Mouse (Mus musculus): ENCODE data around the gene Nectin1. TPM values are rescaled to one million over a fixed set of nuclear protein-coding genes. Genes with fewer than 3 reads are reported as not detected.
A peak's percentile ranks its signal among the peaks of the same experiment; 100 is the strongest.

Gene Nectin1
- 1.6 and 1.8 TPM in 2 replicates for polyA plus RNA-seq (2015; fragmentation: Nextera tagmentation; extraction: Ambion mirVana)

DNA sequence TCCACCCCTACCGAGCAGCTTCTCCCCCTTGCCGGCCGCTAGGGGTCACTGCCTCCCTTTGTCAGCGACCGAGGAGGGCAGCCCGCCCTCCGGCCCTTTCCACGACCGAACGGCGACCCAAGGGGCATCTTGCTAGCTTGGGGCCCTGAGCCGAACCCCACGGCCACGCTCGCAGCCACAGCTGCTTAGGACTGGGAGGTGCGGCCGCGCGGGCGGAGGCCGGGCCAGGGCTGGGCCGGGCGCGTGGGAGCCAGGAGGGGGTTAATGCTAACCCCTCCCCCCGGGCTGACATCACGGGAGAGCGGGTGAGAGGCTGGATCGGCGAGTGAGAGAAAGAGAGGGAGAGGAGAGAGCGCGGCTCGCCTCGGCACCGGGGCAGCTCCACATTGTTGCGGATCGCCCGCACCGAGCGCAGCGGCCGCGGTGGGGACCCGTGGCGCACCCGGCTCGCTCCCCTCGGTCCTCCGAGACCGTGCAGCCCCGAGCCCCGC is at the start of gene Nectin1:
Gene Nectin1 (plus strand): TSS at position 338 of the 491 bp plus-strand sequence.
- Histone ChIP-seq H3K4me2 (peak within 1 kb of the TSS; percentile 71), H3K4me1 (replicated peaks) (peaks cover 19% of the 10 kb centered on the region), H3K9ac (peak within 1 kb of the TSS; percentile 60), H3K36me3 (replicated peaks) (no peaks in the 10 kb centered on the region), H3K27ac (replicated peaks) (peak within 1 kb of the TSS; percentile 73), H3K4me3 (replicated peaks) (peak within 1 kb of the TSS; percentile 63), H3K9me3 (replicated peaks) (no peaks in the 10 kb centered on the region), H3K27me3 (peaks cover 65% of the 10 kb centered on the region)
- under 1% methylated on average over 51 of the region's 51 CpGs for WGBS (ENCODE audit: insufficient replicate concordance)
- peak; percentile 79 for ATAC-seq (ENCODE audit: insufficient read depth)

DNA sequence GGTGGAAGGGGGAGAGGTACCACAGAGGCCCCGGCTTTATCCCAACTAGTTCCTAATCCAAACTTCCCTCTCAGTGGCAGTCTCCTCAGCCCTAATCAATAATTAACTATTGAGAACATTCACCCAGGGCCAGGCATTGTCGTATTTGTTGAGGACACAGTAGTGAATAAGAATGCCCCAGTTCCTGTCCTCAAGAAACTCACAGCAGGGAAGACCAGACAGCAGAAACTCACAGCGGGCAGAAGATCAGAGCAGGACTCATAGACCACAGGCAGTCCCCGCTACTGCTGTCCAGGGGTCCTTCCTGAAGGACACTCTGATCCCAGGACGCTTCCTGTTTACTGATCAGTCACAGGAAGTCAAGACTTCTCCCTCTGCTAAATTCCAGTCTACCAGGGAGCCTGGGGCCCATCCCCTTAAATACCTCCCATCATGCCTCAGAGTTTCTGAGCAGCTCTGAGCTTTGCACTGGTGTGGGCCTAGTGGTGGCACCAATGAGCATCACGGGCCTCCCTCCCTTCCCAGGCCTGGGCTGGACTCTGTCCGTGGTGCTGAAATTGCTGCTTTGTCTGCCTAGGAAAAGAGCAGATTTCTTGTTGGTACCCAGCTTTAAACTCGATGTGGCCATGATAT is 45.6 kb upstream of the Nectin1 start:
- no peak for ATAC-seq (ENCODE audit: insufficient read depth)
- WGBS (ENCODE audit: insufficient replicate concordance) = 10% methylated on average over 8 of the region's 8 CpGs
- H3K9me3 ChIP-seq (replicated peaks) = no peaks in the 10 kb centered on the region

DNA sequence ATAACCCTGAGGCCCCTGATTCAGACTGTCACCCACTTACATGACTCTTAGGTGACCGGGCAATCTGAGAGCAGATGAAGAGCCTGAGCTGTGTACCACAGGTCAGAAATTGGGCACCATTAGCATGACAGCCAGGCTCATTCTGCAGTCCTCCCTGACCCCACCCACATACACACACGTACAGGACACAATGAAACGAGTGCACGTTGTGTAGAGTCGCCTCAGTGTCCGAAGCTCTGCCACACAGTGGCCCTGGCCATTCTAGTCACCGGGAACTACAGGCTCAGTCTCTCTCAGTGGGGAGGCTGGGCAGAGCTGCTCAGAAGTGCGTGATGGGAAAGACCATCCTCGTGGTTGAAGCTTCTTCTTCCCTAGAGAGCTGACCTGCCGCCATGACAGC is 44.9 kb upstream of the Nectin1 start:
- Histone ChIP-seq H3K4me3 (replicated peaks) (no peak overlapping the region), H3K9ac (no peak overlapping the region), H3K36me3 (replicated peaks) (no peaks in the 10 kb centered on the region), H3K27me3 (no peaks in the 10 kb centered on the region), H3K4me2 (no peak overlapping the region), H3K9me3 (replicated peaks) (no peaks in the 10 kb centered on the region), H3K27ac (replicated peaks) (no peak overlapping the region), H3K4me1 (replicated peaks) (no peaks in the 10 kb centered on the region)
- 62% methylated on average over 10 of the region's 10 CpGs for WGBS (ENCODE audit: insufficient replicate concordance)
- no peak for ATAC-seq (ENCODE audit: insufficient read depth)

More for the DNA sequence above, 45.6 kb upstream of the Nectin1 start:
- H3K4me2 ChIP-seq = no peak overlapping the region
- H3K36me3 ChIP-seq (replicated peaks) = no peaks in the 10 kb centered on the region
- no peaks in the 10 kb centered on the region for H3K27me3 ChIP-seq
- H3K27ac ChIP-seq (replicated peaks) = no peak overlapping the region
- H3K4me3 ChIP-seq (replicated peaks) = no peak overlapping the region
- H3K9ac ChIP-seq = no peak overlapping the region
- H3K4me1 ChIP-seq (replicated peaks) = no peaks in the 10 kb centered on the region

DNA sequence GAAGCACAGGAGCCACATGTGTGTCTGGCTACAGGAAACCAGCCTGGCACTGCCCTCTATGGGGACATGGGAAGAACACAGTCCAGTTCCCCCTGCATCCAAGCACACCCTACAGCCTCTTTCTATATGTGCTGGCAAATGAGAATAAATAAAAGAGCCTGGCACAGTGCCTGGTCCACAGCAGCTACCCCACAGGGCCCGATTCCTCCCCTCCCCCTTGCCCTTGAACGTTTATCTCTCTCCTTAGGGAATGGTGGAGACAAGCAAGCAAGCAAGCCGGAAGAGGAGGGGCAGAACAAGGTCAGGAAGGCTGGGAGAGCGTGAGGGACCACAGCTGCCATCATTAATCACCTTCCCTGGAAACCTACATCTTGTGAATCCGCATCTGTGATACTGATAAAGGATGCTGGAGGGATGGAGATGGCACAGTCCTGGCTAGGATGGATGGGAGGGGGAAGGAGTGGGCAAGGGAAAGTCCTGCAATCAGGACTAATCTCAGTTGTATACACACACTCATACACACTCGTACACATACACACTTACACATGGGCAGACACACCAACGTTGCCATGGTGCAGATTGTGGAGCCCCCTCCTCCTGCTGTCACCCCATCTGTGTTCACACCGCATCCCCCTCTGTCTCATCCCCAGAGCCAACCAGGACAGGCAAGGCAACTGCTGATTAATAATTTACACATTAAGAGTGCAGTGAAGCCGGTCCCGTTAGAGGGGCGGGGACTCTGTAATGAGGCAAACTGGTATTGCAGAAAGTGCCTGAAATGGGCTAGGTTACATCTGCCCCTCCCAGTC is 44.2 kb upstream of the Nectin1 start:
- Histone ChIP-seq H3K27me3 (no peaks in the 10 kb centered on the region), H3K27ac (replicated peaks) (no peak overlapping the region), H3K4me2 (no peak overlapping the region), H3K9ac (no peak overlapping the region), H3K9me3 (replicated peaks) (no peaks in the 10 kb centered on the region), H3K36me3 (replicated peaks) (no peaks in the 10 kb centered on the region), H3K4me1 (replicated peaks) (no peaks in the 10 kb centered on the region), H3K4me3 (replicated peaks) (no peak overlapping the region)
- ATAC-seq (ENCODE audit: insufficient read depth) = no peak
- 44% methylated on average over 11 of the region's 11 CpGs for WGBS (ENCODE audit: insufficient replicate concordance)

DNA sequence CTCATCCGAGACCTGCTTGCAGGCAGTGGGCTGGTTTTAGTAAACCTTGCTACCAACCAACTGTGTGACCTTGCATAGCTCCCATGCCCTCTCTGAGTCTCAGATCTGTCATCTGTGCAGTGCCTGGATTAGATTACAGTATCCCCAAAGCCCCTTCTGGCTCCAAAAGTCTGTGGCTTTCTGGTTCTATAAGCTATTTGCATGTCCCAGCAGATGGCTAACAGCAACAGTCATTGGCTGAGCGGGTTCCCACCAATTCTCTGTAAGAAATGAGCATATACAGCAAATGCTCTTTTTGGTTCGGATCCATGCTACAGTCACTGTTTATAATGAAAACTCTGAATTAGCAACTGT is 43.6 kb upstream of the Nectin1 start:
- H3K9me3 ChIP-seq (replicated peaks) = no peaks in the 10 kb centered on the region
- H3K4me2 ChIP-seq = no peak overlapping the region
- H3K27me3 ChIP-seq = no peaks in the 10 kb centered on the region
- H3K36me3 ChIP-seq (replicated peaks) = no peaks in the 10 kb centered on the region
- no peak overlapping the region for H3K9ac ChIP-seq
- H3K4me3 ChIP-seq (replicated peaks) = no peak overlapping the region
- H3K27ac ChIP-seq (replicated peaks) = no peak overlapping the region
- H3K4me1 ChIP-seq (replicated peaks) = no peaks in the 10 kb centered on the region
- ATAC-seq (ENCODE audit: insufficient read depth) = no peak
- WGBS (ENCODE audit: insufficient replicate concordance) = 43% methylated on average over 3 of the region's 3 CpGs

DNA sequence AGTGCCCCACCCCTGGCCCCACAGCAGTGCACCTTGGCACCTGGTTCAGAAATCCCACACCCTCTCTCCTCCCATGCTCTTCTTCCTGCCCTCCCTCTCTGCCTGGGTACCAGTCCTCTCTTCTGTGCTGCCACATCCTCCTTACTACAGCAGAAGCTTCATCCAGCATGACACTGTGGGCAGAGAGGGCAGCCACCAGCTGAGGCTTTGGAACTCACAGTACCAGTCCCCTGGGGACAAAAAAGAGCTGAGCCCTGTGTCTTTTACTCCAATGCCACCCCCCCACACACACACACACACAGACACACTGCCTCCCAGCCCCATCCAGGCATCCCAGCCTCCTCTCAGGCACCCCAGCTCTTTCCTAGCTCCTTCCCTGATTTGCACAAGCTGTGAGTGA is 42.0 kb upstream of the Nectin1 start:
- ATAC-seq (ENCODE audit: insufficient read depth) = no peak
- Histone ChIP-seq H3K9me3 (replicated peaks) (no peaks in the 10 kb centered on the region), H3K4me1 (replicated peaks) (no peaks in the 10 kb centered on the region), H3K27me3 (no peaks in the 10 kb centered on the region), H3K4me2 (no peak overlapping the region), H3K9ac (no peak overlapping the region), H3K27ac (replicated peaks) (no peak overlapping the region), H3K4me3 (replicated peaks) (no peak overlapping the region), H3K36me3 (replicated peaks) (no peaks in the 10 kb centered on the region)

DNA sequence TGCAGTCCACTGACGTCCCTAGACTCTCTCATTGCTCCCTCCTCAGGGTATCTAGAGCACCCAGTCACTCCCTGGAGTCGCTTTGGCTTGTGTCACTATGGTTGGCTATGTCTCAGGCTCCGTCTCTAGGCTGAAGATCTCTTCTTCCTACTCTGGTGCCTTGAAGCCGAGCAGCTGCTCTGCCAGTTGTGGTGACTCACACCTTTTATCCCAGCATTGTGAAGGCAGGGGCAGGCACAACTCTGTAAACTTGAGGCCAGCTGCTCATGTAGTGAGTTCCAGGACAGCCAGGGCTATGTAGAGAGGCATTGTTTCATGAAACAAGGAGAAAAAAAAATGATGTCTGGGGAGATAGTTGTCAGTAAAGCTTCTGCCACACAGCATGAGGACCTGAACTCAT is 36.2 kb upstream of the Nectin1 start:
- Histone ChIP-seq H3K27me3 (no peaks in the 10 kb centered on the region), H3K9me3 (replicated peaks) (no peaks in the 10 kb centered on the region), H3K4me2 (no peak overlapping the region), H3K4me1 (replicated peaks) (no peaks in the 10 kb centered on the region), H3K36me3 (replicated peaks) (no peaks in the 10 kb centered on the region), H3K4me3 (replicated peaks) (no peak overlapping the region), H3K27ac (replicated peaks) (no peak overlapping the region), H3K9ac (no peak overlapping the region)
- WGBS (ENCODE audit: insufficient replicate concordance) = 38% methylated on average over 4 of the region's 4 CpGs
- ATAC-seq (ENCODE audit: insufficient read depth) = no peak

DNA sequence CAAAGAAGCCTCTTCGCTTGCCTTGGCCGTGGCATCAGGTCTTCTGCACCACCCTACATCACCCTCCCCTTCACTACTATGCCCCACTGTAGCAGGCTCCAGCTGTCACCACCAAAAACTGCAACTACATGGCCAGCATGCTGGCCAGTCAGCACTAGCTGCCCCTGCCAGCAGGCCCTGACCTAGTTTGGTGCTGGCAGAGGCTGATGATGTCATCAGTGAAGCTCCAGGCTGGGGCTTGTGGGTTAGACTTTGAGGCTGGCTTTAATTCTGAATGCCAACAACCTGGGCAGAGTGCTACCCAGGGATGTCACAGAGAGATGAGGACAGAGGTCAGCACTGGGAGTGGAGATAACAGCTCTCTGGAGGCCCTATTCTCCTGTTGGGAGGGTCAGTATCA is 35.1 kb upstream of the Nectin1 start:
- Histone ChIP-seq H3K27me3 (no peaks in the 10 kb centered on the region), H3K9me3 (replicated peaks) (no peaks in the 10 kb centered on the region), H3K4me1 (replicated peaks) (no peaks in the 10 kb centered on the region), H3K4me2 (no peak overlapping the region), H3K27ac (replicated peaks) (no peak overlapping the region), H3K9ac (no peak overlapping the region), H3K4me3 (replicated peaks) (no peak overlapping the region), H3K36me3 (replicated peaks) (no peaks in the 10 kb centered on the region)
- WGBS (ENCODE audit: insufficient replicate concordance) = 60% methylated on average over 2 of the region's 2 CpGs
- ATAC-seq (ENCODE audit: insufficient read depth) = no peak

DNA sequence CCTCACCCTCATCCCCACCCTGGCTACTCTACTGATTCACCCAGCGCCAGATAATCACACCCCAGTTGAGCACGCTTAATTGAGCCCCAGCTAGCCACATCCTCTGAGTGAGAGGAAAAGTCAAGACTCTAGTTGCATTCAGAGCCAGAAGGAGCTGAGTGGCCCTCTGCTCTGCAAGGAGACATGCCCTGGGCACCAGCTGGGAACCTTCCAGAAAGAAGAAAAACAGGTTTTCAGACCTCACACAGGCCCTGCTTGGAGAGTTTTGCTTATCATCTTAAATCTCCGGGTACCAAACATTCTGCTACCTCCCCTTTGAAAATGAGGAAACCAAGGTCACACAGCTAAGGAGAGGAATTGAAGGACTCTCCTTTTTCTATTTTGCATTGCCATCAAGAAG is 30.4 kb upstream of the Nectin1 start:
- no peak for ATAC-seq (ENCODE audit: insufficient read depth)
- H3K27me3 ChIP-seq = no peaks in the 10 kb centered on the region
- no peak overlapping the region for H3K9ac ChIP-seq
- no peaks in the 10 kb centered on the region for H3K4me1 ChIP-seq (replicated peaks)
- no peaks in the 10 kb centered on the region for H3K36me3 ChIP-seq (replicated peaks)
- no peaks in the 10 kb centered on the region for H3K9me3 ChIP-seq (replicated peaks)
- H3K4me2 ChIP-seq = no peak overlapping the region
- no peak overlapping the region for H3K4me3 ChIP-seq (replicated peaks)
- 43% methylated on average over 3 of the region's 3 CpGs for WGBS (ENCODE audit: insufficient replicate concordance)
- H3K27ac ChIP-seq (replicated peaks) = no peak overlapping the region

DNA sequence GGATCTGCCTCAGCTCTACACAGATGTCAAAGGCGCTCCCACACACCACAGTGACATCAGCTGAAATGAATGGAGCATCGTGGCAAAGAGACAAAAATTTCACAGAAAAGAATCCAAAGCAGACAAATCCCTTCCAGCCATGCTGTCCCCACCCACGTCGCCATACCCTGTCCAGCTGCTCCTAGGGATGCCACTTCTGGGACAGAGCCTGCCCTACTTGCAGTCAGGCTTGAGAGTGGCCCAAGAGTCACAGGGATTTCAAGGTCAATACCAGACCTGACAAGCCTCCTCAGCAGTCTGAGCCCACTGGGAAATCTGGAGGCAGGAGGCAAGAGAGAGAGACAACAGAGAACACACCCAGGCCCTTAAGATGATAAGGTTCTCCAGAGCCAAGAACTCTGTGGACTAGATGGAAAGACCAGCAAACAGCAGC is 24.4 kb upstream of the Nectin1 start:
- no peak for ATAC-seq (ENCODE audit: insufficient read depth)
- H3K9me3 ChIP-seq (replicated peaks) = no peaks in the 10 kb centered on the region
- no peak overlapping the region for H3K4me2 ChIP-seq
- H3K27me3 ChIP-seq = no peaks in the 10 kb centered on the region; the same call in 1 of the 2 replicates
- WGBS (ENCODE audit: insufficient replicate concordance) = 52% methylated on average over 4 of the region's 4 CpGs
- no peaks in the 10 kb centered on the region for H3K4me1 ChIP-seq (replicated peaks)
- no peaks in the 10 kb centered on the region for H3K36me3 ChIP-seq (replicated peaks)
- no peak overlapping the region for H3K27ac ChIP-seq (replicated peaks)
- H3K4me3 ChIP-seq (replicated peaks) = no peak overlapping the region
- H3K9ac ChIP-seq = no peak overlapping the region

DNA sequence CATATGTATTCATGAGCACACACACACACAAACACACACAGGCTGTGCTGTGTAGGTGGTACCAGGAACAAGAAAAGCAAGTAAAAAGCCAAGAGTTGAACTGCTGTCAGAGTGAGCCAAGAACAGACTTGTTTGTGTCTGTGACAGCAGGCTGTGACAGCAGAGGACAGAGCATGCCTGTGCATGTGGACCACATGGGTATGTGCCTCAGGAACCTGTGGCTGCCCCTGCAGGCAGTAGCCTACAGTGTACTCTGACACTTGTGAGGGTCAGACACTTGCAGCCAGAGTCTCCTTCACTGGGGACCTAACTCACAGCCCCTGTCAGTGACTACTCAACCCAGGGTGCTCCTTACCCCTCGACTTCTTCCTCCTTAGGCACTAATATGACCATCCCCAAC is 23.7 kb upstream of the Nectin1 start:
- WGBS (ENCODE audit: insufficient replicate concordance) = 31% methylated on average over 1 of the region's 1 CpGs
- no peak overlapping the region for H3K9ac ChIP-seq
- no peak for ATAC-seq (ENCODE audit: insufficient read depth)
- H3K36me3 ChIP-seq (replicated peaks) = no peaks in the 10 kb centered on the region
- no peak overlapping the region for H3K4me2 ChIP-seq
- H3K4me3 ChIP-seq (replicated peaks) = no peak overlapping the region
- H3K9me3 ChIP-seq (replicated peaks) = no peaks in the 10 kb centered on the region
- no peaks in the 10 kb centered on the region for H3K4me1 ChIP-seq (replicated peaks)
- no peaks in the 10 kb centered on the region; the same call in 1 of the 2 replicates for H3K27me3 ChIP-seq
- no peak overlapping the region for H3K27ac ChIP-seq (replicated peaks)
